Mouse (Mus musculus) liver, postnatal 0 days (tissue): ENCODE measurements around the gene Pde5a.

Source experiments
- CTCF ChIP-seq: sonication (generic); IDR thresholded peaks from 2 replicates; pipeline ENCODE4 v1.5.1; 2016; ENCODE audit warnings: antibody characterized with exemption, low read depth
- EP300 ChIP-seq: IDR thresholded peaks from 2 replicates; pipeline ENCODE4 v1.6.1; 2016; ENCODE audit warnings: antibody characterized with exemption, low read depth, mild to moderate bottlenecking

DNA sequence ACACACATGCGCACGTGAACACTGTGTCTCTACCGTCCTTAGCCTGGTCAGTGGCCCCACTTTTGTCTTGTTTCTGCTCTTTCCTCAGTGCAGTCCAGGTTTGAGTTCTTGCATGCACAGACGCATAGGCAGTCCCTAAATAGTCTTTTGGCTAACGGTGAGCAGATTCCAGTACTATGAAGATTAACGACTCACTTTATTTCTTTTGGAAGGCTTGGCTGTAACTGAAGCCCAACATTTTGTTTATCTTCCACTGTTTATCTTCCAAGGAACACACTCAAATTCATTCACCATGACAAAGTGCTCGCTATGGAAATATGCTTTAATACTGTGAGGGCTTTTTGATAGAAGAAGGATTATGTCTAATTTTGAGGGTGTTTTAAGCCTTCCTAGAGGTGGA, 43.9 kb upstream of the Pde5a start:
- TF ChIP-seq CTCF (no peak), EP300 (no peak)
